Mouse (Mus musculus): ENCODE data around the gene Ston2.
"Not testable (repeated sequence)": the region's sequence is repeated elsewhere in the genome, so short reads cannot be mapped to it uniquely, and the experiment has no call there.

Ston2 gene

DNA sequence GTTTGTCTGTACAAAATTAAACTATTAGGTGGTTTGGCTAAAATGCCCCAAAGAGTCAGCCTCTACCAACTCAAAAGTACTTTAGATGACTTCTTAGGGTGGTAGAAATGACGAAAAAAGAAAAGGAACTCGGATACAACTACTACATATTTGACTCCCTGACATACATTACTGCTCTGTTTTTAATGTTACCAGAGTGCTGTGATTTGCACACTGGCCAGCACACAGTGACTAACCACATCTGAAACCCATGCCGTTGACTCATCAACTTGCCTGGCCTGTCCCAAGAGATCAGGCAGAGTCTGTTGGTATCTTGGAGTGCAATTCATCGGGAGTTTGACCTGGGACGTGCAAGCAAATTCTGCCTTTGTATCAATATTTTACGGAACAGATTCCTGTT is 197.5 kb downstream of the Ston2 start:
- ATAC-seq (ENCODE audit: low TSS enrichment) = no peak

DNA sequence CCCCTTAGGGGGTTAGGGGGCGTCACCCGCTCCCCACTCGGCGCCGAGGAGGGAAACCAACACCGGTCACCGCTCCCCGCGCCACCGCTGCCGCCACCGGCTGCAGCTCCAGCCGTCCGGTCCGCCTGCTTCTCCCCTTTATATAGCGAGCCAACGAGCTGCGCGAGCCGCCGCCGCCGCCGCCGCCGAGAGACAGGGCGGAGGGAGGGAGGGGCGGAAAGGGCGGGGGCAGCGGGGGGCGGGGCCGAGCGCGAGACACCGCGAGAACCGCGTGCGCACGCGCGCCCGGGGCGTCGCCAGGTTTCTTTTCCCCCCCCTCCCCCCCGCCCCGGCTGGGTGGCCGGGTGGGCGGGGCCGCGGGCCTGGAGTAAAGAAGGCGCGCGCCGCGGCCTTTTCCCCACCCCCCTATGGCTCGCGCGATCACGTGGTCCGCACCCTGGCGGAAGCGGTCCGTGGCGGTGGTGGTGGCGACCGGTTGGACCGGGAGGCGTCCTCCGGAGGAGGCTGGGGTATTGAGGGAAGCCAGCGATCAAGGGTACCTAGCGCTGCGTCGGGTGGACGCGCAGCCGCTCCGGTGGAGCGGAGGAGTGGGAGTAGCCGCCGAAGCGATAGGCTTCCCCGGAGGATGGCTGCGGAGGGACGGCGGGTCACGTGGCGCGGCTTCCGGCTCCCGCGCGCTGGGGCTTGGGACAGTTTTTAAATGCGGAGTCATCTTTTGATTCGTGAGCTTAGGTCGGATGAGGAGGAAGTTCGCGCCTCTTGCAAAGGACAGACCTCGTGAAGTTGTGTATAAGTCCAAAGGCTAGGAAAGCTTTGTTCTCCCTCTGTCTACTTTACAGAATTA is 198.1 kb downstream of the Ston2 start, which contains the start of gene Gtf2a1:
TSS of gene Gtf2a1 (minus strand) at position 641 of the 844 bp plus-strand sequence.
- ATAC-seq (ENCODE audit: low TSS enrichment) = peak; percentile 73

DNA sequence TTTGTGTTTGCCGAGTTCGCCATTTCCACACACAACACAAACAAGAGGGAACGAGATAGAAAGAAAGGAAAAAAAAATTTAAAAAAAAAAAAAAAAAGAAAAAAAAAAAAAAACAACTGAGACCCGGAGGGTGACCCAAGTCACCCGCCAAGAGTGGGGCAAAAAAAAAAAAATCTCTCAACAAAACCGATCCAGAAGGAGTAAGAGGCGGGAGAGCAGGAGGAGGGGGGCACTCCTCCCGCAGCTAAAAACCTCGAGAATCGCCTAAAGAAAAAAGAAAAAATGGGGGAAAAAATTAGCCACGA is 198.7 kb downstream of the Ston2 start:
- no peak for ATAC-seq (ENCODE audit: low TSS enrichment)

DNA sequence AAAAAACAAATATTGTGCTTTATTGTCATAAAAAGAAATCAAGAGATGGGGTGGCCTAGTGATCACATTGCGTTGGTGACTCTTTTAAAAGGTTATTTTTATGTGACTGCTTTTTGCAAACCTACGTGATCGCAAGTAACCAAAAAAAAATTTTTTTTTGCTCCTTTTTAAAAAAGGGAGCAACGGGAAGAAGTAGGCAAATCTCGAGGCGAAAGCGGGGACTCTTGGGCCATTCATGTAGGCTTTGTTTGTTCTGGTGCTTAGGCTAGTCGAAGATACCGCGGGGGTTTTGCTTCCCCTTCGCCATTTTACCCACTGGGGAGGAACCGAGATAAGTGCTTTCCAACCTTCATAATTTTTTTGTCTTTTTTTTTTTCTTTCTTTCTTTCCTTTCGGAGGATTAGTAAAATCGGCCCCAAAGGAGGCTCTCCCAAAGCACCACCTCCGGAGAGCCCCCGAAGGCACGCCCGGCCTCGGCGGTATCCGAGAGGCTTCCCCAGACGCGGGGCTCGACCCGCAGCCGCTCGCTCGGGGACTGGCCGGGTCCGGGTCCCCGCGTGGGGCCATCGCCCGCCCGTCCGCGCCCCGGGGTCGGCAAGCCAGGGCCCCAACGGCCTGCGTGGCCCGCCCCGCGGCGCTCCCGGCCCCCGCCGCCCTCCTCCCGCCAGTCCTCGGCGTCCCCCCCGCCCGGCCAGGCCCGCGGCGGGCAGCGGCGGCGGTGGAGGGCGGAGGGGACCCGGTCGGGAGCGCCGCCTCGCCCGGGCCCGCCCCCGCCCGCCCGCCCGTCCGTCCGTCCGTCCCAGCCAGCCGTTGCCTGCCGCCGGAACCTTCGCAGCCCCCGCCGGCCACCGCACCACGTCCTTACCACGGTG is 199.3 kb downstream of the Ston2 start:
- ATAC-seq (ENCODE audit: low TSS enrichment) = no peak

DNA sequence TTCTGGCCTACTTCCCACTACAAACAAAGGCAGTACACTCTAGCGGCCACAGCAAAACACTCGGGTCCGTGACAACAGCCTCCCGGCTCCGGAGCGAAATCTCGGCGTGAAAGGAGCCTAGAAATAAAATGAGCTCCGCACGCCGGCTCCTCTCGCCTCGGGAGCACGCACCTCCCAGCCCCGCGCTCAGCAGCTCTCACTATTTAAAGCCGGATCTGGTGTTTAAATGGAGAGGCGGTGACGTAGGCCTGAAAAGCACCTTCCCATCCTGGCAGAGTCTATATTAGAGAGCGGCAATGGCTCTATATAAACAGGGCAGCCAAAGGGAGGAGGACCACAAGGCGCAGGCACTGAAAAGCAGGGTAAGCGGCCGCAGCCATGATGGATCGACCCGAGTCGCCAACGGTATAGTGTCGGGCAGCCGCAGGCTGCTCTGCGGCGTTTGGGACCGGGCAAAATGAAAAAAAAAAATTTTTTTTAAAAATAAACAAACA is 200.0 kb downstream of the Ston2 start:
- peak; percentile 77 for ATAC-seq (ENCODE audit: low TSS enrichment)

DNA sequence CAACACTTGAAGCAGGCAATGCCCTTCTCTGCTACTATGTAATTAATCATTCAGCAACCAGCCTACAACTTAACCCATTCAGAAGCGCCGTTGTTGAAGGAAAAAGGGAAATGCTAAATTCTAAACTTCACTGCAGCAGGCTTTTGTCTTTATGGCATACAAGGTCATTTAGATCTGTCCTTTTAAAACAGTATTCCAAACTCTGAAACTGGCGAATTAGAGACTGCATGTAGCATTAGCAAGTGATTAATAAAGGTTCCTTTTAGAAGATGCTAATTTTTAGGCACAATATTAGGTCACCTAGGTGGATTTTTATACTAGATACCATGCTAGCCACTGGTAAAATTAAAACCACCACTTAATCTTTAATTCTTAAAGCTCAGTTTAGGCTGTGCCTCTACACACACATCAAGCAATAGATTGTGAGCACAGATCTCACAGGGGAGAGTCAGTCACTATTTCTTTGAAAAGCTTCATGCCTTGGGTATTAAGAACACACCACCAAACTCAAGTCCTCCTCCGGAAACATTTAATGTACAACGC is 200.6 kb downstream of the Ston2 start:
- ATAC-seq (ENCODE audit: low TSS enrichment) = no peak

DNA sequence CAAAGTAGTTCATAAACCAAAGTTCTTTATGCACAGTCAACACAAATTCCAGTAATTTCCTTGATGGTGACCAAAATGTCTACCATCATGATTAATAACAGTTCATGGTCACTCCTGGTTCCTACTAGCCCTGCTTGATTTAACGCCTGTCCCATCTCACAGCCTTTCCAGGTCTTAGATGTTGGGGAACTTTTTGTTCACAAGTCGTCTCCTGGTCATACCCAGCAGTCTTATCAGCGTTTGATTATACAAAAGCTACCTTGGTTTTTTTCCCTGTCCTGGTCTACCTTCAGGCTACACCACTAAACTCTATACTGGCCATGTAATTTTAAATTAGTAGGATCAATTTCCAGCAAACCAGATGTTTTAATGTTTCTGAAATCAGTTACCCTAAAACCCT is 201.1 kb downstream of the Ston2 start:
- no peak for ATAC-seq (ENCODE audit: low TSS enrichment)

DNA sequence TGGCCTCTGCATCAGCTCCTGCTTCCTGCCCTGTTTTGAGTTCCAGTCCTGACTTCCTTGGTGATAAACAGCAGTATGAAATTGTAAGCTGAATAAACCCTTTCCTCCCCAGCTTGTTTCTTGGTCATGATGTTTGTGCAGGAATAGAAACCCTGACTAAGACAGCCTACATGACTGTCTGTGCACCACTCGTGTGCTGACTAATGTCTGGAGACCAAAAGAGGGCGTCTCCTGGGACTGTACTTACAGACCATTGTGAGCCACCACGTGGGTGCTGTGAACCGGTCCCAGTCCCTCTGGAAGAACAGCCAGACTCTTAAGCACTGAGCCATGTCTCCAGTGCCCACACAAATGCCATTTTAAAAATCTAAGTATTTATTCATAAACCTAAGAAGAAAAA is 202.4 kb downstream of the Ston2 start:
- ATAC-seq (ENCODE audit: low TSS enrichment) = not testable (repeated sequence)

DNA sequence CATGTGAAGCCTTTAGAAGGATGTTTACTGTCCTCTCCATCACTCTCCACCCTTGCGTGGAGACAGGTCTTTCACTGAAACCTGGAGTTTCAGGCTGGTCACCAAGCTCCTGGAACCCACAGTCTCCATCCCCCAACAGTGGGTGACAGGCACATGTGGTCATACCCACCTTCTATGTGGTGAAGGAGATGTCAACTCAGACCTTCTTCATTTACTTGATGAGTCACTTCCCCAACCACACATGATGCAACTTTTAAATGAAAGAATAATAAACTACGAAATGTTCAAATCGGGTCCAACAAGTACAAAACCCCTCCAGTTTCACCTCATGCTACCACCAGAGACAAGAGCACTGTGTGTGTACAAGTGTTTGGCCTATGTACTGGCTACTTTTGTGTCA is 203.0 kb downstream of the Ston2 start:
- no peak for ATAC-seq (ENCODE audit: low TSS enrichment)

DNA sequence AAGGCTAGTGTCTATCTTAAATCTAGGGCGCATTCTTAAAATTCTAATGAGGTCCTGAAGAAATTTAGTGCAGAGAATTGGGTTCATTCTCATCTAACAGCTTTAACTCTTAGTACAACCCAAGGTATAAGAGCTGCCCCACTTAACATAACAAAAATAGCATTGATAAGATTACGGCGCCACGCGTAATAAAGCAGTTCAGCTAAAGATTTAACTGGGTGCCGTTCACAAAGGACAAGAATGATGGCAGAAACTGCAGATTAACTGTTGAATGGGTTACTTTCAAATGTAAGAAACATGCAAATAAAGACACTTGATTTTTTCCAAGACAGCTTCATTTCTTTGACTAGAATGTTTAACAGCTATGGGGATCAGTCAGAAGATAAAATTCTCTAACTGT is 204.8 kb downstream of the Ston2 start:
- no peak for ATAC-seq (ENCODE audit: low TSS enrichment)

All from frontal cortex, adult (tissue).